Mouse (Mus musculus) G1E-ER4 (cell line): ENCODE measurements around the gene Ropn1l. TPM values are rescaled to one million over a fixed set of nuclear protein-coding genes. Genes with fewer than 3 reads are reported as not detected.

Source experiments
- GATA1 ChIP-seq: IDR thresholded peaks from one replicate; pipeline ENCODE4 v1.8.0; 2012; ENCODE audit warnings: low read length, inconsistent platforms
- polyA plus RNA-seq: library from polyadenylated mRNA; stranded (reverse); fragments of >175 nt; gene quantifications from 2 replicates; pipeline ENCODE4 v1.2.3, GENCODE M21; 2012

The Ropn1l gene
- polyA plus RNA-seq, 1 experiment = 1.0 TPM

- TF ChIP-seq GATA1 = no peak
These were observed 1.3 kb upstream of the Ropn1l start for GRCm38 (mm10) chr15:31454861-31455295.

DNA sequence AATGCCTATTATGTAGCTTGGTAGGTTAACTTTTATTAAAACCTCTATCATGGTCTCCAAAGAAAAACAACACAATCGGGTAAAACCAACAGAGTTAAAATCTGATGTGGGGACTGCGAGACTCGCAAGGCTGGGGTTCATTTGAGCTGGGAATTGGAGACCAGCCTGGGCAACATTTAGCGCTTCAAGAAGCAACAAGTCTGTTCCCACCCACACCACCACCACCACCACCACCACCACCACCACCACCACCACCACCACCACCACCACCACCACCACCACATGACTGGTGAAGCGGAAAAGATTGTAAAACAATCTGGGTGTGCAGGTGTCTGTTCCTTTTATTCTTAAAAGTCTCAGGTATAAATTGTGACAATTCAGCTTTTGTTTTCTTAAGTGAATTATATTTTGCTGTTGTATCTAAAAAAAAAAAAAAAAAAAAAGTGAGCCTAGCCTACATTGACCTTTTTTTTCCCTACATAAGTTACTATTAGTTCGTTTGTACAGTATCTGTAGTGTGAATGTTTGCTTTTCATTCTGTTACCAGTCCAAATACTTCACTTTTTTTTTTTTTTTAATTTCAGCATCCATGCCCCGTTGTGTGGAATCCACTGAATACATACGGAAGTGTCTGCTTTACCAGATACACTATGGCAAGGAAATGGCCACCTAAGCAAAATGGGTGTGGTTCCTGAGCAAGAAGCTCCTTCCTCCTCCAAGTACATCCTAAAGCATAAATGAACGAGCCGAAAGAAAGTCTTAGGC lies 741 bp upstream of the Ropn1l start:
- TF ChIP-seq GATA1 = no peak

- TF ChIP-seq GATA1 = no peak
These were observed 1.0 kb downstream of the Ropn1l start for GRCm38 (mm10) chr15:31452336-31453097.

DNA sequence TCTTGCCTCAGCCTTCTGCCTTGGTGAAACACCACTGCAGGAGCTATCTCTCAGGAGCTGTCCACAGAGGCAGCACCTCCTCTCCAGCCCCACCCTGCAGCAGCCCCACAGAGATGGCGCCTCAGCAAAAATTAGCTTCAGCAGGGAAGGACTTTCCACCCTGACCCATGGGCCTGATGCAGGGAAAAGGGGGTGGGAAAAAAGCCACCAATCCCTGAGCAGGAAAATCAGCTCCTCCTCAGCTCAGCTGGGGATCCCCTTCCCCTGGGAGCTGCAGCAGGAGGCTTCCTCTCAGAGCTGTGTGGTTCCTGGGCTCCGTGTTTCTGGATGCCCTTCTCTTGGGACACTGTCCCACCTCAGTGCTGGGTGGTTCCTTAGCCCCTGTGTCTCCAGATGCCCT lies 3.8 kb downstream of the Ropn1l start:
- no peak for TF ChIP-seq GATA1

GRCm38 (mm10) chr15:31447121-31447520 lies 6.4 kb downstream of the Ropn1l start:
- TF ChIP-seq GATA1 = no peak

DNA sequence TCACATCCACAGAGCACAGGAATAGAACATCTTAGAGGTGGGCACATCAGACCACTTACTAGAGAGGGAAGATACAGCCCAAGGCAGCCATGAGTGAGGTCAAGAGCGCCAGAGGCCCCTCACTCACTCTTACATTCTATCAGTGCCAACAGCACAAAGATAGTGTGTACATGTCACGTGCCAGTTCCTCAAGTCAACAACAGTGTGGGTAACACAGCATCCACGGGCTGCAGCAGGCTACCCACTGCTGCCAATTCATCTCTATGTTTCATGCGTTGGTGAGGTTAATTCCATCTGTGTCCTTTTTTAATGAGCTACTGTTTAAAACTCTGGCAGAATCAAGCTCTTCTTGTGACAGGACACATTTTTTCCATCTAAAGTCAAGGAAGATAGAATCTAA lies 10.8 kb downstream of the Ropn1l start:
- no peak for TF ChIP-seq GATA1

DNA sequence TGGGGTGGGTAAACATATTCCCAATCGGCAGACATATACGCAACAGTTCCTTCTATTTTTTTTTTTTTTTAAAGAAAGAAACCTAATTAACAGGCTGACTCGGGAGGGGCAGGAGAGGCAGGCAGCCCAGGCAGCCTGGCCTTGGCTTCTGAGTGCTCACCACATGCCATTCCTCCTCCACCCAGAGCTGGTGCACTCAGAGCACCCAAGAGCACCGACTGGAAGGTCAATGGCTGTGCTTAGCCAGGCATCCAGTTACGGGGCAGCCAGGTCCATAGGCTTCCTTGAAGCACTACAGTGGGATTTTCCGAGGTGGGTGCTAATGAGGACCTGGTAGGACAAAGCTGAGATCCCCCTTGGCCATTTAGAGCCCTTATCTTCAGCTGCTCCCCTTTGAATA lies 11.5 kb downstream of the Ropn1l start:
- TF ChIP-seq GATA1 = no peak

DNA sequence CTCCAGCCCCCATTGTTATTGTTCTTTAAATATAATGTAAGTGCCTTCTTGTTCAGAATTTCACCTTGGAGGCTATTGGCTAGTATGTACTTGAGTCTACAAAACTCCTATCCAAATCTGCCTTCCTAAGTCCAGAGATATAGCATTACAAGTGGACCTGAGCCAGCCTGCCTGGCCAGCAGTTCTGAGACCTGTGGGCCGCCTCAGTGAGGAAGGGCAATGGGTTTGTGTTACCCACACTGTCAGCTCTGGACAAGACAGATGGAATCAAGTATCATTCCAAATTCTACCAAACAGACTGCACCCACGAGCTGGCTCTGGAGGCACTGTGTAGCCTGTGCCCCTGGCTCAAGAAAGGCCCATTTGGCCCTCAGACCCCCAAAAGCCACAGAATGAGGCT lies 16.7 kb downstream of the Ropn1l start:
- TF ChIP-seq GATA1 = no peak

DNA sequence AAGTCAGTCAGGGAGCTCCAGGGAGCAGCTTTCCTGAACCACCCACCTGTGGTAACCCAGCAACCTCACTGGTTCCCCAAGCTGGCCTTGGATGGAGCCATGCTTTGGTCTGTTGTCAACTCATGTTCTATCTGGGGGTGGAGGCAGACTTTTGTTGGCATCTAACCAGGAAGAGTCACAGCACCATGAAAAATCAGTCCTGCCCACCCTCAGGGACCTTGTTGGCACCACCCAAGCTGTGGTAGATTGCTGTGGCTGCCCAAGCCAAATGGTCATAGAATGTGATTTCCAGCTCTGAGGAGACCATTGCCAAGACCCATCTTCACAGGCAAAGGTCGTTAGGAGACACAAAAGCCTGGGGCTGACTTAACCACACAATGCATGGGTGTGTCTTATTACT lies 17.5 kb downstream of the Ropn1l start:
- no peak for TF ChIP-seq GATA1

- TF ChIP-seq GATA1 = no peak
These were observed 19.8 kb downstream of the Ropn1l start for GRCm38 (mm10) chr15:31433768-31434167.

- TF ChIP-seq GATA1 = no peak
These were observed 21.7 kb downstream of the Ropn1l start for GRCm38 (mm10) chr15:31431847-31432246.

GRCm38 (mm10) chr15:31430014-31430413 lies 23.5 kb downstream of the Ropn1l start:
- TF ChIP-seq GATA1 = no peak

GRCm38 (mm10) chr15:31429429-31429828 lies 24.1 kb downstream of the Ropn1l start:
- TF ChIP-seq GATA1 = no peak

DNA sequence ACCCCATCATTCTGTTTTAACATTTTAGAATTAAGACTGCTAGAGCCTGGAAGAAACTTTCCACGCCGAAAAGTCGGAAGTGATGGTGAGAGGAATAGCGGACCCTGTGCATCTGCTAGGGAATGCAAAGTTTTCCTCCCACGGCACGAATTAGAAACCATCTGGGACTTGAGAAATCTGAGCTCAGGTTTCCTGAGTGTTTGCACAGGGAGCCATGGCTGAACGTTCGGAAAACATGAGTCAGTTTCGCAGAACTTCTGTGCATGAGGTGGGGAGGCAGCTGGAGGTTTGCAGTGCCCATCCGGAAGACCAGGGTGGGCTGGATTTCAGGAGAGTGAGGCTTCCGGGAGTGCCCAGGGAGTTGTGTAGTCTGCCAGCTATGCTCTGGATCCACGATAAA lies 25.0 kb downstream of the Ropn1l start:
- no peak for TF ChIP-seq GATA1

DNA sequence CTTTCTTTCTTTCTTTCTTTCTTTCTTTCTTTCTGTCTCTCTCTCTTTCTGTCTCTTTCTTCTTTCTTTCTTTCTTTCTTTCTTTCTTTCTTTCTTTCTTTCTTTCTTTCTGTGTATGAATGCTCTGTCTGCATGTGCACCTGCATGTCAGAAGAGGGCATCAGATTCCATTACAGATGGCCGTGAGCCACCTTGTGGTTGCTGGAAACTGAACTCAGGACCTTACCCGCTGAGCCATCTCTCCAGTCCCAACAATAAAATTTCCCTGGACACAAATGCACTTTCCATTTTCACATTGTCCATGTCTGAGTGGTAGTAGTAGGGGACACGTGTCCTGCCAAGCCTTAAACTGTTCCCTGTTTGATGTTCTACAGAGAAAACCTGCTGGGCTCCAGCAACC lies 26.1 kb downstream of the Ropn1l start:
- TF ChIP-seq GATA1 = no peak

DNA sequence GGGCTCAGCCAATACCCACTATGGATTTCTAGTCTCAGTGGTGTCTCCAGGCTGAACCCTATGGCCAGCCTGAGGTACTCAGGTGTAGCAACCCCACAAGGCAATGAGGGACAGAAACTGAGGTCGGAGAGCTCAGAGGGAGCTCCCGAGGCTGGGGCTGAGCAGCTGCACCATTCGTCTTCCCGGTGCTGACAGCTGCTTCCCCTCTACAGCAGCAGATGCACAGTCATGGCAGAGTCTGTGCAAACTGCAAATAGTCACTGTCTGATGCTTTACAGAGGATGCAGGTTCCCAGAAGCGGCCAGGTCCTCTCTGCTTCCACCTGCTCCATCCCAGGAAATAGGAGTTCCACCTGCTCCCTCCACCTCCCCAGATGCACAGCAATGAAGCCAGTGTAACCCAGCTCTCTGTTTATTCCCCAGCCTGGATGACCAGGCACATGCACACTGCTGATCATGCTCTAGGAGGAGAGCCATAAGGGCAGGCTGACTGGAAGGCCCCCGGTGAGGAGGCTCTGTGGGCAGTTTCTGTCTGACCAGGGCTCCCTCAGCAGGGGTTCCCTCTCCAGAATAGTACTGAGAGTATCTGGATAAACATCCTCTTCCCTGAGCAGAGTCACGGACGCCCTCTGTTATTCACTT lies 27.4 kb downstream of the Ropn1l start:
- TF ChIP-seq GATA1 = no peak
